Mouse (Mus musculus) ES-E14 (cell line): ENCODE measurements at regions not wholly inside any gene's neighbourhood (a gene's known extent, or its start where the extent isn't known, plus 50 kb on each side); places are given as distances from the start of the nearest gene placed in this dataset.

ENCODE experiments used
- CHD2 ChIP-seq: IDR thresholded peaks from 2 replicates; pipeline ENCODE4 v1.6.1; 2014; ENCODE audit warnings: mild to moderate bottlenecking, low read depth, low read length, inconsistent platforms
- HCFC1 ChIP-seq: IDR thresholded peaks from 2 replicates; pipeline ENCODE4 v1.6.1; 2012; ENCODE audit warnings: low read length, inconsistent platforms, borderline replicate concordance; ENCODE audit not compliant: insufficient read depth
- MAFK ChIP-seq: IDR thresholded peaks from 2 replicates; pipeline ENCODE4 v1.6.1; 2014; ENCODE audit warnings: mild to moderate bottlenecking, low read depth, low read length, inconsistent platforms; ENCODE audit not compliant: insufficient read depth
- ZC3H11A ChIP-seq: IDR thresholded peaks from 2 replicates; pipeline ENCODE4 v1.6.1; 2012; ENCODE audit warnings: low read depth, mild to moderate bottlenecking, inconsistent platforms, low read length, borderline replicate concordance
- ZNF384 ChIP-seq: IDR thresholded peaks from 2 replicates; pipeline ENCODE4 v1.6.1; 2012; ENCODE audit warnings: low read depth, low read length, inconsistent platforms

DNA sequence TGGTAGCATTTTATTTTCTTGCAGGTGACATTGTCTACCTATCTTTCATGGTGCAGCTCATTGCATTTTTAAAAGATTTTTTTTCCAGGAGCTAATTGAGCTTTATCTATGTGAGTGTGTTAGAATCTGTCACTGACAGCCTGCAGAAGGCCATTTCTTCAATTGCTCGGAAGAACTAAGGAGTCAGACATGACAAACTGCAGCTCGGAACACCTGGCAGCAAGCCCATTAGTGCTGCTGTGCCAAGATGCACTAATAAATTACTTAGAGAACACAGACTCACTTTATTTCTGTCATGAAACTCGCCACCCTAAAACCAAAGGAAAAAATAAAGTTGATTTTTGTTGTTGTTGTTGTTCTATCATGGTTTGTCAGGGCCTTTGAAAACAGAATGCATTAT is 367.5 kb upstream of the Gm10306 start:
- TF ChIP-seq HCFC1 (no peak), ZNF384 (no peak), ZC3H11A (no peak), MAFK (no peak), CHD2 (no peak)
